Mouse (Mus musculus): ENCODE measurements around the gene Slc8b1. TPM values are rescaled to one million over a fixed set of nuclear protein-coding genes. Genes with fewer than 3 reads are reported as not detected.

The Slc8b1 gene
- polyA plus RNA-seq, 1 experiment = 23.0 TPM

GRCm38 (mm10) chr5:120579211-120579897, 68.4 kb downstream of the Slc8b1 start:
- H3K27ac ChIP-seq (ENCODE audit: insufficient read depth, low read depth, low read length) = peak overlapping the region; percentile 88
- no peaks in the 10 kb centered on the region for H3K27me3 ChIP-seq (replicated peaks; ENCODE audit: control insufficient read depth, insufficient read depth, low read length)
- WGBS = 11% methylated on average over 26 of the region's 26 CpGs
- H3K36me3 ChIP-seq (ENCODE audit: control insufficient read depth, insufficient read depth, low read length) = peaks cover 3% of the 10 kb centered on the region
- TF ChIP-seq POLR2A (IDR thresholded peaks at IDR 0.05; ENCODE audit: low read depth, low read length) (no peak), CTCF (conservative IDR thresholded peaks at IDR 0.05; ENCODE audit: insufficient read depth, insufficient read length, low read depth, low read length) (no peak)
- DNase-seq = peak; percentile 85
- H3K4me1 ChIP-seq (ENCODE audit: control insufficient read depth, insufficient read depth, low read length) = peaks cover 48% of the 10 kb centered on the region
- no peak overlapping the region for H3K4me3 ChIP-seq (ENCODE audit: insufficient read depth, low read depth, low read length)

GRCm38 (mm10) chr5:120579898-120580626, 69.1 kb downstream of the Slc8b1 start:
- Histone ChIP-seq H3K36me3 (ENCODE audit: control insufficient read depth, insufficient read depth, low read length) (peaks cover 5% of the 10 kb centered on the region), H3K27ac (ENCODE audit: insufficient read depth, low read depth, low read length) (peak overlapping the region; percentile 88), H3K27me3 (replicated peaks; ENCODE audit: control insufficient read depth, insufficient read depth, low read length) (no peaks in the 10 kb centered on the region), H3K4me3 (ENCODE audit: insufficient read depth, low read depth, low read length) (no peak overlapping the region), H3K4me1 (ENCODE audit: control insufficient read depth, insufficient read depth, low read length) (peaks cover 52% of the 10 kb centered on the region)
- WGBS = 56% methylated on average over 26 of the region's 26 CpGs
- peak; percentile 60 for DNase-seq
- no peak for TF ChIP-seq POLR2A (IDR thresholded peaks at IDR 0.05; ENCODE audit: low read depth, low read length)
- TF ChIP-seq CTCF (conservative IDR thresholded peaks at IDR 0.05; ENCODE audit: insufficient read depth, insufficient read length, low read depth, low read length) = no peak

GRCm38 (mm10) chr5:120582002-120582401, 71.0 kb downstream of the Slc8b1 start:
- Histone ChIP-seq H3K4me1 (ENCODE audit: control insufficient read depth, insufficient read depth, low read length) (peaks cover 59% of the 10 kb centered on the region), H3K27me3 (replicated peaks; ENCODE audit: control insufficient read depth, insufficient read depth, low read length) (no peaks in the 10 kb centered on the region), H3K27ac (ENCODE audit: insufficient read depth, low read depth, low read length) (peak overlapping the region; percentile 87), H3K4me3 (ENCODE audit: insufficient read depth, low read depth, low read length) (no peak overlapping the region), H3K36me3 (ENCODE audit: control insufficient read depth, insufficient read depth, low read length) (peaks cover 5% of the 10 kb centered on the region)
- peak; percentile 92 for DNase-seq
- no peak for TF ChIP-seq CTCF (conservative IDR thresholded peaks at IDR 0.05; ENCODE audit: insufficient read depth, insufficient read length, low read depth, low read length)
- TF ChIP-seq POLR2A (IDR thresholded peaks at IDR 0.05; ENCODE audit: low read depth, low read length) = no peak
- 44% methylated on average over 9 of the region's 9 CpGs for WGBS

GRCm38 (mm10) chr5:120583511-120583910, 72.5 kb downstream of the Slc8b1 start:
- peaks cover 52% of the 10 kb centered on the region for H3K4me1 ChIP-seq (ENCODE audit: control insufficient read depth, insufficient read depth, low read length)
- peak overlapping the region; percentile 14; the same call in 1 of the 2 replicates for H3K27ac ChIP-seq (ENCODE audit: insufficient read depth, low read depth, low read length)
- WGBS = 80% methylated on average over 4 of the region's 4 CpGs
- H3K4me3 ChIP-seq (ENCODE audit: insufficient read depth, low read depth, low read length) = no peak overlapping the region
- no peak for DNase-seq
- no peaks in the 10 kb centered on the region for H3K27me3 ChIP-seq (replicated peaks; ENCODE audit: control insufficient read depth, insufficient read depth, low read length)
- TF ChIP-seq POLR2A (IDR thresholded peaks at IDR 0.05; ENCODE audit: low read depth, low read length) (no peak), CTCF (conservative IDR thresholded peaks at IDR 0.05; ENCODE audit: insufficient read depth, insufficient read length, low read depth, low read length) (no peak)
- peaks cover 5% of the 10 kb centered on the region for H3K36me3 ChIP-seq (ENCODE audit: control insufficient read depth, insufficient read depth, low read length)

Other genes starting within 250 kb of the Slc8b1 start
- not detected in 2 replicates for gene Lhx5, start 79.5 kb upstream of the Slc8b1 start, polyA plus RNA-seq (2012; rRNA removed)
- 9.9 and 10.0 TPM in 2 replicates for gene Sdsl, start 38.4 kb upstream of the Slc8b1 start, polyA plus RNA-seq (2012; rRNA removed)
- not detected in 2 replicates for gene Sds, start 34.6 kb upstream of the Slc8b1 start, polyA plus RNA-seq (2012; rRNA removed)
- 48.1 and 49.3 TPM in 2 replicates for gene Plbd2, start 7.5 kb upstream of the Slc8b1 start, polyA plus RNA-seq (2012; rRNA removed)
- gene Tpcn1, start 77.5 kb downstream of the Slc8b1 start, polyA plus RNA-seq (2012; rRNA removed) = 200 and 216 TPM in 2 replicates
- 2.1 and 2.5 TPM in 2 replicates for gene Iqcd, start 77.8 kb downstream of the Slc8b1 start, polyA plus RNA-seq (2012; rRNA removed)
- 25.2 and 32.1 TPM in 2 replicates for gene Rita1, start 101.4 kb downstream of the Slc8b1 start, polyA plus RNA-seq (2012; rRNA removed)
- gene Ddx54, start 101.6 kb downstream of the Slc8b1 start, polyA plus RNA-seq (2012; rRNA removed) = 29.3 and 31.6 TPM in 2 replicates
- gene Cfap73, start 123.1 kb downstream of the Slc8b1 start, polyA plus RNA-seq (2012; rRNA removed) = not detected in 2 replicates
- 2.3 and 3.4 TPM in 2 replicates for gene Rasal1, start 137.6 kb downstream of the Slc8b1 start, polyA plus RNA-seq (2012; rRNA removed)
- 1.5 and 4.4 TPM in 2 replicates for gene Dtx1, start 200.8 kb downstream of the Slc8b1 start, polyA plus RNA-seq (2012; rRNA removed)
- 3.5 and 5.5 TPM in 2 replicates for gene Oas2, start 238.7 kb downstream of the Slc8b1 start, polyA plus RNA-seq (2012; rRNA removed)

Data from kidney, adult 2 months (tissue).